Mouse (Mus musculus): Measurements from ENCODE around the gene Olfr624.
"Not testable (repeated sequence)": the region's sequence is repeated elsewhere in the genome, so short reads cannot be mapped to it uniquely, and the experiment has no call there.

Olfr624 gene

DNA sequence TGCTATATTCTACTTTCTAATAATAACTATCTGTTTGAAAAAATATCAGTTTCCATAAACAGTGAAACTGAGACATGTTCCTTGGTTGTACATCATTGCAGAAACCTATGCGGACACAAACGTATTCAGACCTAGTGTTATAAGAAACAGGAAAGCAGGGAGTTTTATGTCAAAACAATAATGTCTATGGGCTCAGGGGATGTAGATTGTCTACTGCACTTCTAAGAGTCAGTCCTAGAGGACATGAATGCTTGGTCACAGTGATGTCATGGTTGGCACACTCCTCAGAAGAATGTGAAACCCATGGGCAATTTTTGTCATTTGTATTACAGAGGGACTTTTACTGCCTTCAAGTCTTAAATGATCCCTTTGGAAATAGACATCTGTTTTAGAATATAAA is at the start of gene Olfr624:
TSS of gene Olfr624 (minus strand) at position 101 of the 400 bp plus-strand sequence.
- no peak for DNase-seq

- not testable (repeated sequence) for DNase-seq
These were observed 45.4 kb upstream of the Olfr624 start for GRCm38 (mm10) chr7:103716398-103716797.

- DNase-seq = no peak
These were observed 43.4 kb upstream of the Olfr624 start, which contains the start of gene Olfr243 for GRCm38 (mm10) chr7:103714371-103714770. TSS of gene Olfr243 (plus strand) at chr7:103714671.

- no peak for DNase-seq
These were observed 41.0 kb upstream of the Olfr624 start for GRCm38 (mm10) chr7:103712024-103712423.

DNA sequence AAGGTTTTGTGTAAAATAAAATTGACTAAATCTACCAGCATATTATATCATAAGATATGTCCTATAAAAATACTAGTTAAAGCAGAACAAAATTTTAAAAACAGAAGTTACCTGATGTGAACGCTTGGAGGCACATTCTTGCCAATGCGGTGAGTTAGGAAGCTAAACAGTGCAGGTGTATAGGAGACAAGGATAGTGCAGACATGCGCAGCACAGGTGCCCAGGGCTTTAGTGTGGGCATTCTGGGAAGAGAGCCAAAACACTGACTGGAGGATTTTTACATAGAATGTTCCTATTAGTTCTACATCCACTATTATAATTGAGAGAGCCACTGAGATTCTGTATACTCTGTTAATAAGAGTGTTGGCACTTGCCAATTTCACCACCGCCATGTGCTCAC is 28.5 kb upstream of the Olfr624 start:
- DNase-seq = no peak

DNA sequence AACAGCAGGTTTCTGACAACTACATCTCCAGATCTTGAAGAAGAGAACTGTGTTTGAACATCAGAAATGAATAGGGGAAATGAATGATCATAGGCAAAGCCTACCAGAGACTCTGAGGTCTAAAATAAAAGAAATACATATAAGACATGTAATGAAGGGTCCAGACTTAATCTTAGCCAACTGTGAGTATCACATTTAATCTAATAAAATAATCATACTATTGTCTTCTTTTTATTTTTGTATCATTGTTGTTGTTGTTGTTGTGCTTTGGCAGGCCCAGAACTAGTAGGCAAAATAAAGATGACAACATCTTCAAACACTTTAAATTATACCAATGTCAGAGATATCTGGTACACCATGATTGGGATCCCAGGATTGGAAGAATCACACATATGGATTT is 11.4 kb upstream of the Olfr624 start, which contains the start of gene Olfr625-ps1:
TSS of gene Olfr625-ps1 (plus strand) at position 301 of the 400 bp plus-strand sequence.
- no peak for DNase-seq

DNA sequence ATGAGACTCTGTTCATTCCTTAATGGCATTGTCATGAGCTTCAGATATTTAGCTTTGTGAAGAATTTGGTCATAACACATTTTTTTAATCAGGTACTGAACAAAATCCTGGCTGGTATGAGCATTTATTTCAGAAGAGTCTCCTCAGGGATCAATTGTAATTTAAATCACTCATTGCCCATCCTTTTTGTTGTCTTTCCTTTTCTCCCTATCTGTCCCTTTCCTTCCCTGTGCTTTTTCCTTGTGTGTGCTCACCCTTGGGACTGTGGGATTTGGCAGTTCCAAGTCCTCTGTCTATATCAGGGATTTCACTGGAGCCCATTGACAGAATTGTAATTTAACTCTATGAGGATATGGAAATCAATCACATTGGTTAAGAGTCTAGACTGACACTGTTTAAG is 7.4 kb downstream of the Olfr624 start, which contains the start of gene Olfr623:
TSS of gene Olfr623 (minus strand) at position 101 of the 400 bp plus-strand sequence.
- no peak for DNase-seq

- no peak for DNase-seq
These were observed 26.9 kb downstream of the Olfr624 start for GRCm38 (mm10) chr7:103644070-103644469.

DNA sequence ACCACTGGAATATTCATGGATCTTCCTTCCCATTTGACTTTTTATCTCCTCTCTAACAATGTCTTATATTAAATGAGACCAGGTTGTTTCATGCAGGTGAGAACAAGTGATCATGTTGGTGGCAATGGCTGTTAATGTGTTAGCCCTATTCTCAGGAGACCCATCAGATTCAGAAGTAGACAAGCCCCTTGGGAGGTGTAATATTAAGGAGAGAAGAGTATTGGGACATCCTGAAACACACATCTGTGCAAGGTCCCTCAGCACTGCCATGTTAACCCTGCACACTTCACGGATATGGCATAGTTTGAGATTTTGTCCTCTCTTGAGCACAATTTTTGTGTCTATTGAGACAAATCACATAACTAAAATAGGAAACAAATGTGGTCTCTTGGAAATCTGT is 28.4 kb downstream of the Olfr624 start, which contains the start of gene Olfr622:
TSS of gene Olfr622 (minus strand) at position 101 of the 400 bp plus-strand sequence.
- no peak for DNase-seq

DNA sequence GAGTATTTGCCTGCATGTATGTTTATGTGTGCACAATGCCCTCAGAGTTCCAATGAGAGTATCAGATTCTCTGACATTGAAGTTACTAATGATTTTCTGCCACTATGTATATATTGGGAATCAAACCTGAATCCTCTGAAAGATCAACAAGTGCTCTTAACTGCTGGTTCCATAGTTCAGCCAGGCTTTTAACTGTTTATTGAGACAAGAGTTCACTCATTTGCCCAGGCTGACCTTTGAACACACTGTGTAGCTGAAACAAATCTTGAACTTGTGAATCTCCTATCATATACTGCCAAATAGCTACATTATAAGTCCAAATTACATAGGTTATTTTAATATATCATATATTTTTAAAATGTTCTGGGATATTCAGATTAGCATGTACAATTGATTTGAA is 34.2 kb downstream of the Olfr624 start:
- no peak for DNase-seq
